Mouse (Mus musculus): Measurements from ENCODE around the gene Sfmbt2. TPM values are rescaled to one million over a fixed set of nuclear protein-coding genes. Genes with fewer than 3 reads are reported as not detected.

Sfmbt2 gene
- polyA plus RNA-seq, 1 experiment, result 0.19 TPM

- H3ac ChIP-seq (ENCODE audit: control insufficient read depth, insufficient read length), result no peak overlapping the region
- TF ChIP-seq MAX (IDR thresholded peaks at IDR 0.05; ENCODE audit: low read depth) (no peak), SRF (IDR thresholded peaks at IDR 0.05; ENCODE audit: control insufficient read depth, insufficient read length, low read depth) (no peak), REST (IDR thresholded peaks at IDR 0.05; ENCODE audit: insufficient read depth, insufficient read length) (no peak)
- no peak overlapping the region for H3K4me3 ChIP-seq
- H3K79me2 ChIP-seq (ENCODE audit: control insufficient read depth, insufficient read depth), result no peaks in the 10 kb centered on the region
- no peaks in the 10 kb centered on the region for H3K27me3 ChIP-seq (ENCODE audit: control insufficient read depth, insufficient read depth, insufficient read length)
- H3K36me3 ChIP-seq (ENCODE audit: control insufficient read depth, insufficient read depth), result no peaks in the 10 kb centered on the region
- no peak overlapping the region for H3K4me2 ChIP-seq (ENCODE audit: low read depth)
Measured at GRCm38 (mm10) chr2:10541762-10542161, 171.5 kb downstream of the Sfmbt2 start.

GRCm38 (mm10) chr2:10542388-10542787, 172.1 kb downstream of the Sfmbt2 start:
- TF ChIP-seq USF1 (IDR thresholded peaks at IDR 0.05; ENCODE audit: low read depth) (no peak), POLR2AphosphoS2 (IDR thresholded peaks at IDR 0.05; ENCODE audit: insufficient read length, low read depth) (no peak)
- H3K79me2 ChIP-seq (ENCODE audit: control insufficient read depth, insufficient read depth), result no peaks in the 10 kb centered on the region
- no peak overlapping the region for H3K4me3 ChIP-seq

GRCm38 (mm10) chr2:10558816-10559215, 188.5 kb downstream of the Sfmbt2 start:
- Histone ChIP-seq H3K27me3 (ENCODE audit: control insufficient read depth, insufficient read depth, insufficient read length) (no peaks in the 10 kb centered on the region), H3ac (ENCODE audit: control insufficient read depth, insufficient read length) (no peak overlapping the region), H3K36me3 (ENCODE audit: control insufficient read depth, insufficient read depth) (no peaks in the 10 kb centered on the region), H3K79me2 (ENCODE audit: control insufficient read depth, insufficient read depth) (no peaks in the 10 kb centered on the region), H3K4me2 (ENCODE audit: low read depth) (no peak overlapping the region), H3K4me3 (no peak overlapping the region)
- TF ChIP-seq POLR2AphosphoS2 (IDR thresholded peaks at IDR 0.05; ENCODE audit: insufficient read length, low read depth) (no peak), SRF (IDR thresholded peaks at IDR 0.05; ENCODE audit: control insufficient read depth, insufficient read length, low read depth) (no peak), CEBPB (IDR thresholded peaks at IDR 0.05; ENCODE audit: insufficient read depth, poor library complexity, severe bottlenecking) (no peak), POLR2A (IDR thresholded peaks at IDR 0.05; ENCODE audit: insufficient read length, low read depth) (no peak), MAX (IDR thresholded peaks at IDR 0.05; ENCODE audit: low read depth) (no peak), E2F4 (IDR thresholded peaks at IDR 0.05; ENCODE audit: insufficient read depth) (no peak), USF1 (IDR thresholded peaks at IDR 0.05; ENCODE audit: low read depth) (no peak), TCF3 (IDR thresholded peaks at IDR 0.05; ENCODE audit: insufficient read length, low read depth) (no peak), REST (IDR thresholded peaks at IDR 0.05; ENCODE audit: insufficient read depth, insufficient read length) (no peak), TCF12 (IDR thresholded peaks at IDR 0.05; ENCODE audit: insufficient read depth, poor library complexity, severe bottlenecking) (no peak), MYOG (IDR thresholded peaks at IDR 0.05; ENCODE audit: control insufficient read depth in 1 of 3, insufficient read depth in 1 of 3, insufficient read length in 2 of 3, low read depth in 2 of 3) (no peak), MYOD1 (IDR thresholded peaks at IDR 0.05; ENCODE audit: control insufficient read depth in 1 of 3, insufficient read length in 2 of 3, low read depth in 2 of 3) (no peak)

More at GRCm38 (mm10) chr2:10542388-10542787, 172.1 kb downstream of the Sfmbt2 start:
- Histone ChIP-seq H3K36me3 (ENCODE audit: control insufficient read depth, insufficient read depth) (no peaks in the 10 kb centered on the region), H3K4me2 (ENCODE audit: low read depth) (no peak overlapping the region), H3ac (ENCODE audit: control insufficient read depth, insufficient read length) (no peak overlapping the region), H3K27me3 (ENCODE audit: control insufficient read depth, insufficient read depth, insufficient read length) (no peaks in the 10 kb centered on the region)

GRCm38 (mm10) chr2:10565491-10565890, 195.2 kb downstream of the Sfmbt2 start:
- H3K4me3 ChIP-seq, result no peak overlapping the region

GRCm38 (mm10) chr2:10569392-10569791, 199.1 kb downstream of the Sfmbt2 start:
- Histone ChIP-seq H3K4me2 (ENCODE audit: low read depth) (no peak overlapping the region), H3ac (ENCODE audit: control insufficient read depth, insufficient read length) (no peak overlapping the region), H3K27me3 (ENCODE audit: control insufficient read depth, insufficient read depth, insufficient read length) (no peaks in the 10 kb centered on the region), H3K4me3 (no peak overlapping the region), H3K36me3 (ENCODE audit: control insufficient read depth, insufficient read depth) (no peaks in the 10 kb centered on the region), H3K79me2 (ENCODE audit: control insufficient read depth, insufficient read depth) (no peaks in the 10 kb centered on the region)
- TF ChIP-seq MYOG (IDR thresholded peaks at IDR 0.05; ENCODE audit: control insufficient read depth in 1 of 3, insufficient read depth in 1 of 3, insufficient read length in 2 of 3, low read depth in 2 of 3) (no peak), SRF (IDR thresholded peaks at IDR 0.05; ENCODE audit: control insufficient read depth, insufficient read length, low read depth) (no peak), CEBPB (IDR thresholded peaks at IDR 0.05; ENCODE audit: insufficient read depth, poor library complexity, severe bottlenecking) (no peak), TCF3 (IDR thresholded peaks at IDR 0.05; ENCODE audit: insufficient read length, low read depth) (no peak), POLR2AphosphoS2 (IDR thresholded peaks at IDR 0.05; ENCODE audit: insufficient read length, low read depth) (no peak), MAX (IDR thresholded peaks at IDR 0.05; ENCODE audit: low read depth) (no peak), REST (IDR thresholded peaks at IDR 0.05; ENCODE audit: insufficient read depth, insufficient read length) (no peak)

More at GRCm38 (mm10) chr2:10565491-10565890, 195.2 kb downstream of the Sfmbt2 start:
- no peak overlapping the region for H3ac ChIP-seq (ENCODE audit: control insufficient read depth, insufficient read length)
- no peaks in the 10 kb centered on the region for H3K27me3 ChIP-seq (ENCODE audit: control insufficient read depth, insufficient read depth, insufficient read length)
- no peak overlapping the region for H3K4me2 ChIP-seq (ENCODE audit: low read depth)
- no peaks in the 10 kb centered on the region for H3K36me3 ChIP-seq (ENCODE audit: control insufficient read depth, insufficient read depth)
- TF ChIP-seq MYOG (IDR thresholded peaks at IDR 0.05; ENCODE audit: control insufficient read depth in 1 of 3, insufficient read depth in 1 of 3, insufficient read length in 2 of 3, low read depth in 2 of 3), result no peak
- TF ChIP-seq REST (IDR thresholded peaks at IDR 0.05; ENCODE audit: insufficient read depth, insufficient read length), result no peak
- no peak for TF ChIP-seq MAX (IDR thresholded peaks at IDR 0.05; ENCODE audit: low read depth)
- no peak for TF ChIP-seq SRF (IDR thresholded peaks at IDR 0.05; ENCODE audit: control insufficient read depth, insufficient read length, low read depth)
- H3K79me2 ChIP-seq (ENCODE audit: control insufficient read depth, insufficient read depth), result no peaks in the 10 kb centered on the region

GRCm38 (mm10) chr2:10572311-10572710, 202.0 kb downstream of the Sfmbt2 start:
- no peak for TF ChIP-seq MYOD1 (IDR thresholded peaks at IDR 0.05; ENCODE audit: control insufficient read depth in 1 of 3, insufficient read length in 2 of 3, low read depth in 2 of 3)
- TF ChIP-seq MYOG (IDR thresholded peaks at IDR 0.05; ENCODE audit: control insufficient read depth in 1 of 3, insufficient read depth in 1 of 3, insufficient read length in 2 of 3, low read depth in 2 of 3), result no peak
- TF ChIP-seq USF1 (IDR thresholded peaks at IDR 0.05; ENCODE audit: low read depth), result no peak
- TF ChIP-seq MAX (IDR thresholded peaks at IDR 0.05; ENCODE audit: low read depth), result no peak
- no peak for TF ChIP-seq TCF12 (IDR thresholded peaks at IDR 0.05; ENCODE audit: insufficient read depth, poor library complexity, severe bottlenecking)
- no peak for TF ChIP-seq CEBPB (IDR thresholded peaks at IDR 0.05; ENCODE audit: insufficient read depth, poor library complexity, severe bottlenecking)
- TF ChIP-seq SRF (IDR thresholded peaks at IDR 0.05; ENCODE audit: control insufficient read depth, insufficient read length, low read depth), result no peak
- TF ChIP-seq POLR2AphosphoS2 (IDR thresholded peaks at IDR 0.05; ENCODE audit: insufficient read length, low read depth), result no peak
- TF ChIP-seq REST (IDR thresholded peaks at IDR 0.05; ENCODE audit: insufficient read depth, insufficient read length), result no peak
- no peak for TF ChIP-seq TCF3 (IDR thresholded peaks at IDR 0.05; ENCODE audit: insufficient read length, low read depth)
- TF ChIP-seq E2F4 (IDR thresholded peaks at IDR 0.05; ENCODE audit: insufficient read depth), result no peak
- TF ChIP-seq POLR2A (IDR thresholded peaks at IDR 0.05; ENCODE audit: insufficient read length, low read depth), result no peak
- no peaks in the 10 kb centered on the region for H3K36me3 ChIP-seq (ENCODE audit: control insufficient read depth, insufficient read depth)
- H3K27me3 ChIP-seq (ENCODE audit: control insufficient read depth, insufficient read depth, insufficient read length), result no peaks in the 10 kb centered on the region
- H3K4me3 ChIP-seq, result no peak overlapping the region
- H3ac ChIP-seq (ENCODE audit: control insufficient read depth, insufficient read length), result no peak overlapping the region
- H3K79me2 ChIP-seq (ENCODE audit: control insufficient read depth, insufficient read depth), result no peaks in the 10 kb centered on the region
- no peak overlapping the region for H3K4me2 ChIP-seq (ENCODE audit: low read depth)

Data from myocyte (in vitro differentiated cells).